Mouse (Mus musculus) liver, adult 2 months (tissue): Measurements from ENCODE around the gene Lclat1.

Source experiments
- CTCF ChIP-seq: fragments of 200-500 bp; IDR thresholded peaks from 2 replicates; pipeline ENCODE4 v1.5.1; 2011; ENCODE audit warnings: low read depth, low read length, control low read depth
- POLR2A ChIP-seq: fragments of 200-500 bp; IDR thresholded peaks from 2 replicates; pipeline ENCODE4 v1.6.1; 2011; ENCODE audit warnings: low read length, control low read depth; ENCODE audit not compliant: insufficient read depth; ENCODE audit errors: extremely low read depth

DNA sequence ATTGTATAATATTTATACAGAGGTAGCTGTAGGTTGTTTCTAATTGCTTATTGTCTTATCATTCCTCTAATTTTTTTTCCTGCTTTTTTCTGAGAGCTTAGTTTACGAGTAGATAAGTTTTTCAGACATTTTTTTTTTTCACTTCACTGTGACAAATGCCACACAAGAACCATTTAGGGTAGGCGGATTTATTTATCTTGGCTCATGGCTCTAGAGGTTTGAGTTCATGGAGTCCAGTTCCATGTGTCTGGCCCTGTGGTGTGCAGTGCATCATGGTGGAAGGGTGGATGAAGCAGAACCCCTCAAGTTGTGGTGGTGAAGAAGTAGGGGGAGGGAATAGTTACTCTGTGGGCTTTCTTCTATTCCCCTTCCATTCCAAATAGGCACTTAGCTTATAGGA is 13.9 kb downstream of the Lclat1 start:
- no peak for TF ChIP-seq CTCF
- no peak for TF ChIP-seq POLR2A
